Mouse (Mus musculus): ENCODE measurements around the gene Rbp7. TPM values are rescaled to one million over a fixed set of nuclear protein-coding genes. Genes with fewer than 3 reads are reported as not detected.

The Rbp7 gene
- polyA plus RNA-seq, 1 experiment from 2014 or later, result 0.41 TPM

GRCm38 (mm10) chr4:149417854-149418365 is 36.9 kb downstream of the Rbp7 start:
- Histone ChIP-seq H3K36me3 (no peaks in the 10 kb centered on the region; the same call in 1 of the 2 replicates), H3K27ac (no peak overlapping the region), H3K4me2 (replicated peaks) (no peak overlapping the region), H3K4me1 (peaks cover 55% of the 10 kb centered on the region), H3K4me3 (no peak overlapping the region), H3K9me3 (no peaks in the 10 kb centered on the region), H3K9ac (no peak overlapping the region), H3K27me3 (no peaks in the 10 kb centered on the region)
- ATAC-seq (ENCODE audit: low FRiP score, low read depth), result no peak
- 49% methylated on average over 5 of the region's 5 CpGs for WGBS

GRCm38 (mm10) chr4:149416986-149417385 is 37.8 kb downstream of the Rbp7 start:
- ATAC-seq (ENCODE audit: low FRiP score, low read depth), result no peak
- Histone ChIP-seq H3K9ac (no peak overlapping the region), H3K4me3 (no peak overlapping the region), H3K27me3 (no peaks in the 10 kb centered on the region), H3K4me2 (replicated peaks) (no peak overlapping the region), H3K9me3 (no peaks in the 10 kb centered on the region), H3K27ac (no peak overlapping the region), H3K36me3 (peaks cover 4% of the 10 kb centered on the region; the same call in 1 of the 2 replicates), H3K4me1 (peaks cover 52% of the 10 kb centered on the region)
- WGBS, result 77% methylated on average over 2 of the region's 2 CpGs

- Histone ChIP-seq H3K4me2 (replicated peaks) (peak overlapping the region; percentile 40), H3K9ac (no peak overlapping the region), H3K36me3 (peaks cover 5% of the 10 kb centered on the region; the same call in 1 of the 2 replicates), H3K9me3 (no peaks in the 10 kb centered on the region), H3K27me3 (no peaks in the 10 kb centered on the region), H3K4me1 (peaks cover 48% of the 10 kb centered on the region), H3K27ac (peak overlapping the region; percentile 48; the same call in 1 of the 2 replicates), H3K4me3 (no peak overlapping the region)
- 58% methylated on average over 10 of the region's 10 CpGs for WGBS
- no peak for ATAC-seq (ENCODE audit: low FRiP score, low read depth)
These were observed 38.4 kb downstream of the Rbp7 start for GRCm38 (mm10) chr4:149416417-149416816.

- peak; percentile 58; the same call in 1 of the 2 replicates for ATAC-seq (ENCODE audit: low FRiP score, low read depth)
- peak overlapping the region; percentile 40 for H3K4me2 ChIP-seq (replicated peaks)
- H3K9me3 ChIP-seq, result no peaks in the 10 kb centered on the region
- H3K36me3 ChIP-seq, result peaks cover 7% of the 10 kb centered on the region
- peak overlapping the region; percentile 27 for H3K9ac ChIP-seq
- peak overlapping the region; percentile 48; the same call in 1 of the 2 replicates for H3K27ac ChIP-seq
- WGBS, result 11% methylated on average over 13 of the region's 13 CpGs
- H3K27me3 ChIP-seq, result no peaks in the 10 kb centered on the region
- H3K4me3 ChIP-seq, result no peak overlapping the region
- peaks cover 48% of the 10 kb centered on the region for H3K4me1 ChIP-seq
These were observed 39.1 kb downstream of the Rbp7 start for GRCm38 (mm10) chr4:149415651-149416169.

- no peaks in the 10 kb centered on the region for H3K9me3 ChIP-seq
- H3K4me1 ChIP-seq, result peaks cover 44% of the 10 kb centered on the region
- ATAC-seq (ENCODE audit: low FRiP score, low read depth), result no peak
- H3K9ac ChIP-seq, result no peak overlapping the region
- H3K27ac ChIP-seq, result no peak overlapping the region
- H3K36me3 ChIP-seq, result peaks cover 15% of the 10 kb centered on the region
- no peaks in the 10 kb centered on the region for H3K27me3 ChIP-seq
- WGBS, result 95% methylated on average over 3 of the region's 3 CpGs
- H3K4me2 ChIP-seq (replicated peaks), result no peak overlapping the region
- H3K4me3 ChIP-seq, result no peak overlapping the region
These were observed 40.5 kb downstream of the Rbp7 start for GRCm38 (mm10) chr4:149414259-149414658.

GRCm38 (mm10) chr4:149409759-149410158 is 45.0 kb downstream of the Rbp7 start:
- no peak for ATAC-seq (ENCODE audit: low FRiP score, low read depth)
- Histone ChIP-seq H3K9ac (no peak overlapping the region), H3K4me1 (peaks cover 24% of the 10 kb centered on the region), H3K27ac (no peak overlapping the region), H3K9me3 (no peaks in the 10 kb centered on the region), H3K27me3 (no peaks in the 10 kb centered on the region), H3K4me3 (no peak overlapping the region), H3K4me2 (replicated peaks) (no peak overlapping the region), H3K36me3 (peaks cover 25% of the 10 kb centered on the region)
- WGBS, result 88% methylated on average over 4 of the region's 4 CpGs

- no peak for ATAC-seq (ENCODE audit: low FRiP score, low read depth)
These were observed 46.4 kb downstream of the Rbp7 start for GRCm38 (mm10) chr4:149408331-149408730.

GRCm38 (mm10) chr4:149407461-149407860 is 47.3 kb downstream of the Rbp7 start:
- 82% methylated on average over 5 of the region's 5 CpGs for WGBS
- H3K36me3 ChIP-seq, result peaks cover 25% of the 10 kb centered on the region
- H3K4me2 ChIP-seq (replicated peaks), result no peak overlapping the region
- H3K27me3 ChIP-seq, result no peaks in the 10 kb centered on the region
- ATAC-seq (ENCODE audit: low FRiP score, low read depth), result no peak
- H3K4me1 ChIP-seq, result peaks cover 46% of the 10 kb centered on the region
- no peaks in the 10 kb centered on the region for H3K9me3 ChIP-seq
- H3K27ac ChIP-seq, result no peak overlapping the region
- H3K9ac ChIP-seq, result no peak overlapping the region
- H3K4me3 ChIP-seq, result no peak overlapping the region

More at GRCm38 (mm10) chr4:149408331-149408730, 46.4 kb downstream of the Rbp7 start:
- H3K9me3 ChIP-seq, result no peaks in the 10 kb centered on the region
- H3K9ac ChIP-seq, result no peak overlapping the region
- H3K4me2 ChIP-seq (replicated peaks), result no peak overlapping the region
- H3K4me3 ChIP-seq, result no peak overlapping the region
- 92% methylated on average over 6 of the region's 6 CpGs for WGBS
- no peaks in the 10 kb centered on the region for H3K27me3 ChIP-seq
- H3K36me3 ChIP-seq, result peaks cover 25% of the 10 kb centered on the region
- H3K4me1 ChIP-seq, result peaks cover 38% of the 10 kb centered on the region
- no peak overlapping the region for H3K27ac ChIP-seq

- Histone ChIP-seq H3K9me3 (no peaks in the 10 kb centered on the region), H3K4me1 (peaks cover 46% of the 10 kb centered on the region), H3K27me3 (no peaks in the 10 kb centered on the region), H3K27ac (no peak overlapping the region), H3K4me3 (no peak overlapping the region), H3K9ac (no peak overlapping the region), H3K36me3 (peaks cover 19% of the 10 kb centered on the region), H3K4me2 (replicated peaks) (no peak overlapping the region)
- no peak for ATAC-seq (ENCODE audit: low FRiP score, low read depth)
- 69% methylated on average over 16 of the region's 16 CpGs for WGBS
These were observed 48.9 kb downstream of the Rbp7 start for GRCm38 (mm10) chr4:149405713-149406443.

- Histone ChIP-seq H3K4me2 (replicated peaks) (no peak overlapping the region), H3K4me1 (peaks cover 46% of the 10 kb centered on the region), H3K9ac (no peak overlapping the region), H3K27me3 (no peaks in the 10 kb centered on the region), H3K9me3 (no peaks in the 10 kb centered on the region), H3K36me3 (peaks cover 10% of the 10 kb centered on the region; the same call in 1 of the 2 replicates), H3K27ac (0 out of 2 replicates have a peak overlapping the region, but pooled peaks have one; percentile 3), H3K4me3 (no peak overlapping the region)
- ATAC-seq (ENCODE audit: low FRiP score, low read depth), result no peak
- 64% methylated on average over 19 of the region's 19 CpGs for WGBS
These were observed 49.9 kb downstream of the Rbp7 start for GRCm38 (mm10) chr4:149404640-149405465.

GRCm38 (mm10) chr4:149403037-149403436 is 51.7 kb downstream of the Rbp7 start:
- Histone ChIP-seq H3K9me3 (no peaks in the 10 kb centered on the region), H3K4me2 (replicated peaks) (no peak overlapping the region), H3K36me3 (peaks cover 13% of the 10 kb centered on the region), H3K4me1 (peaks cover 54% of the 10 kb centered on the region), H3K9ac (no peak overlapping the region), H3K27ac (0 out of 2 replicates have a peak overlapping the region, but pooled peaks have one; percentile 39), H3K27me3 (no peaks in the 10 kb centered on the region), H3K4me3 (no peak overlapping the region)
- 15% methylated on average over 6 of the region's 6 CpGs for WGBS
- peak; percentile 68; the same call in 1 of the 2 replicates for ATAC-seq (ENCODE audit: low FRiP score, low read depth)

GRCm38 (mm10) chr4:149401591-149401982 is 53.2 kb downstream of the Rbp7 start:
- no peak overlapping the region for H3K27ac ChIP-seq

More at GRCm38 (mm10) chr4:149401591-149401982, 53.2 kb downstream of the Rbp7 start:
- Histone ChIP-seq H3K9ac (no peak overlapping the region), H3K4me3 (no peak overlapping the region), H3K36me3 (peaks cover 26% of the 10 kb centered on the region), H3K4me1 (peaks cover 52% of the 10 kb centered on the region), H3K27me3 (no peaks in the 10 kb centered on the region), H3K4me2 (replicated peaks) (no peak overlapping the region), H3K9me3 (no peaks in the 10 kb centered on the region)
- ATAC-seq (ENCODE audit: low FRiP score, low read depth), result no peak
- WGBS, result 76% methylated on average over 8 of the region's 8 CpGs
